Mouse (Mus musculus): ENCODE data around the gene Ccni. TPM values are rescaled to one million over a fixed set of nuclear protein-coding genes. Genes with fewer than 3 reads are reported as not detected.
A peak's percentile ranks its signal among the peaks of the same experiment; 100 is the strongest.

Ccni gene
- polyA plus RNA-seq, 1 experiment from 2014 or later = 223 TPM

DNA sequence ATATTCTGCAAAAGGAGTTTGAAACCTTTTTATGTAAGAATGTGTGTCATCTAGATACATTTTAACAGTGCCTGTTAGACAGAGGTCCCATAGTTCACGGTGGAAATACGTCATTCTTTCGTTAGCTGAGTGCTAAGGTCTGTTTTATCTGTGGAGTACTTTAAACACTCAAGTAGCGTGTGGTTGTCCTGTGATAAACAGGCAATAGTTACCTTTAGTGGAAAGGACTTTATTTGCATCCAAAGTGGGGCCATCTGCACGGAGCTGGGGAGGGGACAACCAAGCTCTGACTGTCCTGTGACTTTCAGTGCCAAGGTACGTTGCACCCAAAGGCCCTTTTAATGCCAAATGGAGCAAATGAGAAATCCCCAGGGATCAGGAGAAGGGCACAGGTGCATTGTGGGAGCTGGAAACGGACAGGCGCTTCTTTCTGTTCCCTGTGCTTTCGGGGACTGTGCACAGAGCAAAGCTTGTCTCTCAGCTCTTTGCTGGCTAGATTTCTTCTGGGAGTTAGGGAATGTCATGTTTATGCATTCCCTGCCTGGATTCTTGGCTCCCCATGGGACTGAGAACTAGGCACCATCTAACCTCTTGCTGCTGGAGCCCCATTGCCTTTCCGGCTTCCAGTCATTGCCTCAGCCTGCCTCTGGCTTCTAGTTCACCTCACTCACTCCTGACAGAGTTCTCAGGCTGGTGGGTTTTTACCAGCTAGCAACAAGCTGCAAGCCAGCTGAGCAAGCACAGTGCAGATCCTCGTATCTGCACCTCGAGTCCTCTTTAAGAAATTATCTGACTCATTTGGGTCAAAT, 56.1 kb downstream of the Ccni start:
- Histone ChIP-seq H3K4me1 (peaks cover 20% of the 10 kb centered on the region; the same call in 1 of the 2 replicates), H3K4me3 (no peak overlapping the region), H3K36me3 (peaks cover 14% of the 10 kb centered on the region; the same call in 1 of the 2 replicates), H3K9ac (replicated peaks) (no peak overlapping the region), H3K27me3 (no peaks in the 10 kb centered on the region), H3K4me2 (replicated peaks) (no peak overlapping the region), H3K27ac (replicated peaks) (no peak overlapping the region; the same call in 1 of the 2 replicates), H3K9me3 (no peaks in the 10 kb centered on the region)
- ATAC-seq (replicated peaks) = no peak
- WGBS = 84% methylated on average over 12 of the region's 12 CpGs

DNA sequence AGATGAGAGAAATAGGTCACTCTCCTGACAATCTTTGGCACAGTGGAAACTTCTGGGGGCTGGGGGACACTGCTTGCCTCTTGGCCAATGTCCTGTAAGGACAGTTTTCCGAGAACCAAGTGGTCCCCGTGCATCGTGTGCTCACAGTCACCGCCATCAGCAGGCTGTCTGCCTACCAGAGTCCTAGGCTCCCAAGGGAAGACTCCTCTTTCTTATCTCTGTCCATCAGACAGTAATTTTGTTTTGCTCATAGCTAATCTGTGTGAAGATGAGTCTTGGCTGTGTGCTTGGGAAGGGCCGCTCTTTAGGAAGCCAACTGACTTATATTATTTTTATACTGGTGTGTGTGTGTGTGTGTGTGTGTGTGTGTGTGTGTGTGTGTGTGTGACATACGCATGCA, 60.8 kb downstream of the Ccni start:
- Histone ChIP-seq H3K27me3 (no peaks in the 10 kb centered on the region), H3K4me3 (no peak overlapping the region), H3K9ac (replicated peaks) (no peak overlapping the region), H3K9me3 (no peaks in the 10 kb centered on the region), H3K27ac (replicated peaks) (no peak overlapping the region), H3K4me2 (replicated peaks) (no peak overlapping the region), H3K36me3 (peaks cover 15% of the 10 kb centered on the region), H3K4me1 (peaks cover 31% of the 10 kb centered on the region)
- no peak for ATAC-seq (replicated peaks)
- 79% methylated on average over 6 of the region's 6 CpGs for WGBS

DNA sequence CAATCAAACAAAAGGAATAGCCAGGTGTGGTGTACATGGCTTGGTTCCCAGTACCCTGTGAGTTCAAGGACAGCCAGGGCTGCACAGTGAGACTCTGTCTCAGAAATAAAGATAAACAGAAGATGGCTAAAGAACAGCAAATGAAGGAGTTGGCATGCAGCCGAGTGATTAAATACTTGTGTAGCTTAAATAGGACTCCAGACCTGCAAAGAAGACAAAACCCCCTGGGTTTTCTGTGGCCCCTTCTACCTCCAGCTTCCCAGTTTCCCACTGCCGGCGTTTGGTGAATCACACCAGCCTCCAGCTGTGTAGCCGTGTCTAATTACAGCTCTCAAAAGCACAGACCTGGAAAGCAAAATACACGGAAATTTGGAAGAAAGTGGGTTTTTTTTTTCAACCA, 61.4 kb downstream of the Ccni start:
- no peak overlapping the region for H3K9ac ChIP-seq (replicated peaks)
- H3K9me3 ChIP-seq = no peaks in the 10 kb centered on the region
- no peak overlapping the region for H3K4me2 ChIP-seq (replicated peaks)
- no peak overlapping the region for H3K4me3 ChIP-seq
- H3K4me1 ChIP-seq = peaks cover 32% of the 10 kb centered on the region
- H3K27me3 ChIP-seq = no peaks in the 10 kb centered on the region
- no peak overlapping the region for H3K27ac ChIP-seq (replicated peaks)
- peaks cover 9% of the 10 kb centered on the region for H3K36me3 ChIP-seq
- no peak for ATAC-seq (replicated peaks)
- 5% methylated on average over 5 of the region's 5 CpGs for WGBS

DNA sequence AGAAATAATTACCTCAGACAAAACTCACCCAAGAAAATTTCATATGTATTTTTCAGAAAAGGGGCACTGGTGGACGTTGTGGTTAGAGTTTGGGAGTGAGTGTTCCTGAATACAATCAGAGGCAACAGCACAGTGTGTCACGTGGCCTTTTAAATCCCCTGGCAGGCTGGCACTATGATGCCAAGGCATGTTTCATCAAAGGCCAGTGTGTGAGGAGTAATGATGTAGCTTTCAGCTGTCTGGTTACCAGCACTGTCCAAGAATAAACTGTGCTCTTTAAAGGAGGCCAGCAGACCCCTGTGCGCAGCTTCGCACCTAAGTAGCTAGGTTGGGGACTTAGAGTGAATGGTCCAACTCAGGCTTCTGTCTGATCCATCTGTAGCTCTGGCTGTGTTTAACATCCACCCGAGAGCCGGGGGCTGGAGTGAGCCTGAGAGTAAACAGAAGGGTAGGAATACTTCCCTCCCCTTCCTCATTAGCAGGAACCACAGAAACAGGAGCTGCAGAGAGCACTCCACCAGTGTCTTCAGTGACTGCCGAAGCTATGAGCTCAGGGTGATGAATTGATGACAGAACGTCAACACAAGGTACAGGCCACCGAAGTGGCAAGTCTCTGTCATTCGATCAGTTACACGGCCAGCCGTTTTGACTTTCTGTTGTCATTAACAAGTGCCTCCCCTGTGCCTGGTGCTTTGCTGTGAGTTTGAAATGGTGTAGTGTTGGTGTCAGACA, 62.8 kb downstream of the Ccni start:
- Histone ChIP-seq H3K9me3 (no peaks in the 10 kb centered on the region), H3K4me3 (no peak overlapping the region), H3K36me3 (peaks cover 14% of the 10 kb centered on the region), H3K27me3 (no peaks in the 10 kb centered on the region), H3K4me1 (peaks cover 32% of the 10 kb centered on the region), H3K4me2 (replicated peaks) (no peak overlapping the region), H3K27ac (replicated peaks) (0 out of 2 replicates have a peak overlapping the region, but pooled peaks have one; percentile 32), H3K9ac (replicated peaks) (no peak overlapping the region)
- ATAC-seq (replicated peaks) = peak; percentile 62
- 61% methylated on average over 12 of the region's 12 CpGs for WGBS

DNA sequence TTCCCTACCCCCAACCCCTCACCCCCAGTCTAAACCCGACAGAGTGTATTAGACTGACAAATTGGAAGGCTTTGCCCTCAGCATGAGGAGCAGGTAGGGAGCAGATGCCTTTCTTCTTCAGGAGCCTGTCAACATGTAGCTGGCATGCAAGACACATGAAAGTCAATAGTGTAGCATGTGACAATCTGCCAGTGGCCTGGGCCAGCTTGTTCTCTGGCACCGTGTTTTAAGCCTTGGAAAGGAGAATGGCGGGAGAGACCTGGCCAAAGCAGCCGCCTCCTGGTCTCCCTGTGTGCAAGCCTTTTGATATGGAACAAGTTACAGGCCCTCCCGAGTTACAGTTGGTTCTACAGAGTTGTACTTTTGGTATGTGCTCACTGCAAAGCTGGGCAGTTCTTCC, 65.5 kb downstream of the Ccni start:
- no peak overlapping the region for H3K27ac ChIP-seq (replicated peaks)
- 73% methylated on average over 5 of the region's 5 CpGs for WGBS
- ATAC-seq (replicated peaks) = 0 out of 2 replicates have a peak, but pooled peaks have one; percentile 20

DNA sequence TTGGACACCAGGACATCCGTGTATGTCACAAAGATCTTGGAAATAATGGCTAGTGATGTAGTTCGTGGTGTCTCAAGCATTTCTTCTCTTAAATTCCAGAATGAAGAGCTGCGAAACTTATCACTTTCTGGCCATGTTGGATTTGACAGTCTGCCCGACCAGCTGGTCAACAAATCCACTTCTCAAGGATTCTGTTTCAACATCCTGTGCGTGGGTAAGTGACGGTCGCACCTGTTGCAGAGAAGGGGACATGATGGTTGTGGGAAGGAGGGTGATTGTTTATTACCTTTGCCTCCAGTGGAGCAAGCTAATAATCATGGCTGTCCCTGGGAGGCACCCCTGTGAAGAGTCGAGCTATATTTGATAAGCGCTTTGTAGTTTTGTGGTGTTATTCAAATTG, 66.9 kb downstream of the Ccni start:
- Histone ChIP-seq H3K36me3 (peaks cover 11% of the 10 kb centered on the region), H3K4me3 (no peak overlapping the region), H3K4me2 (replicated peaks) (no peak overlapping the region), H3K27ac (replicated peaks) (no peak overlapping the region), H3K9me3 (no peaks in the 10 kb centered on the region), H3K4me1 (peaks cover 22% of the 10 kb centered on the region), H3K9ac (replicated peaks) (no peak overlapping the region), H3K27me3 (no peaks in the 10 kb centered on the region)
- no peak for ATAC-seq (replicated peaks)
- 93% methylated on average over 9 of the region's 9 CpGs for WGBS

More for the DNA sequence above, 65.5 kb downstream of the Ccni start:
- Histone ChIP-seq H3K4me2 (replicated peaks) (no peak overlapping the region), H3K4me1 (peaks cover 33% of the 10 kb centered on the region), H3K9ac (replicated peaks) (no peak overlapping the region), H3K27me3 (no peaks in the 10 kb centered on the region), H3K4me3 (no peak overlapping the region), H3K36me3 (peaks cover 11% of the 10 kb centered on the region), H3K9me3 (no peaks in the 10 kb centered on the region)

DNA sequence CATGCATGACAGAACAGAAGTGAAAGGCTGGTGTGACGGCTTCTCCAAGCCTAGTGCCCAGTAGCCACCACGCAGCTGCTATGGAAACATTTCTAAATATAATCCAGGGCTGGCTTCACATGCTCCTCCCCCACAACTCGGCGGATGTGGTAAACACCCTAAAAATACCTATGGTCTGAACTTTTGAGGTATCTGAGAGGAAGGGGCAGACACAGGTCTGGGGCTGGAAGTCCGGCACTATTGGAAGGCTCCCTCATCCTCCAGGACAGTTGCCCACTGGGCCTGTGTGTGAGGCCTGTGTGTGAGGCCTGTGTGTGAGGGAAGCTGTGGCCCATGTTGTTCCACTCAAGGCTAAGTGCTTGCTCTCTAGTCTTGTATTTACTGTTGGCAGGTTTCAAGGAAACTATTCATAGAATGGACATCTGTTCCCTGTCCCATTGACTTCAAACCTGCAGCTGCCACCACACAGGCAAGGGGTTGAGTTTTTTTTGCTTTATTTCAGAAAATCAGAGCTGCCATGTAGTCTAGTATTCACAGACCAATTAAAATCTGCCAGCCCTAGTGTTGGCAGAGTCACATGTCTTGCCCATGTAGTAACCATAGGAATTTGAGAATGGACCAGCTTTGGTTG, 69.2 kb downstream of the Ccni start:
- no peaks in the 10 kb centered on the region for H3K27me3 ChIP-seq
- peaks cover 11% of the 10 kb centered on the region for H3K36me3 ChIP-seq
- no peak overlapping the region for H3K4me3 ChIP-seq
- H3K4me1 ChIP-seq = peaks cover 37% of the 10 kb centered on the region
- no peaks in the 10 kb centered on the region for H3K9me3 ChIP-seq
- peak; percentile 23; the same call in 1 of the 2 replicates for ATAC-seq (replicated peaks)
- H3K4me2 ChIP-seq (replicated peaks) = no peak overlapping the region
- H3K27ac ChIP-seq (replicated peaks) = peak overlapping the region; percentile 31
- 69% methylated on average over 5 of the region's 5 CpGs for WGBS
- H3K9ac ChIP-seq (replicated peaks) = no peak overlapping the region

DNA sequence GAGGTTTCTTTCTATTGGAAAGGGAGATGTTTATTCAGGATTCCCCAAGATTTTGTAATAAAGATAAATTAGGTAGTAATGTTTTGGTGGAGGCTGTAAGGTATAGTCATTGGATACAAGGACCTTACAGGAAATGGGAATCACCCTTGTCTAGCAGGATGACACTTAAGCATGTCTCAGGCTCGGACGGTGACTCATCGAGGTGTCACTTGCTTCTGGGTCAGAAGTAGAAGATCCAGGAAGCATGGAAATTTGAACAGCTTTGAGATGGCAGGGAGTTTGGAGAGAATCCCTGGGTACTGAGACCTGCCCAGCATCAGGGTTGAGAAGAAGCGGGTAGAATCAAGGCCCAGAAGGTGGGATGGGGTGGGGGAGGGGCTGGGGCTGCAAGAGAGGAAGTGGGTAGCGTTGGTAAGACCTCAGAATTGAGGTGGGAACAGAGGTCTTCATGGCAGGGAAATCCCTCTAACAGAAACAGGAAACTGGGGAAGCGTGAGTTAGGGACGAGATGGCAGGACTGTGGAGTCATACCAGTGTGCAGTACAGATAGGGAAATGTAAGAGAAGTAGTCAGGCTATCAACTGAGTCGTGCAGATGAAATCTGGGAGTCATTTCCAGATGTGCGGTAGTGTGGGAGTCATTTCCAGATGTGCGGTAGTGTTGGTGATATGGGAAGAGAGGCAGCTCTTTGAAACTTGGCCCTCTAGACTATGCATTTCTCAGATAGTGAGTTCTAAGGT, 70.8 kb downstream of the Ccni start:
- no peak overlapping the region for H3K4me3 ChIP-seq
- H3K27me3 ChIP-seq = no peaks in the 10 kb centered on the region
- H3K9ac ChIP-seq (replicated peaks) = no peak overlapping the region
- 94% methylated on average over 10 of the region's 10 CpGs for WGBS
- no peak overlapping the region for H3K27ac ChIP-seq (replicated peaks)
- no peak for ATAC-seq (replicated peaks)
- peaks cover 5% of the 10 kb centered on the region; the same call in 1 of the 2 replicates for H3K36me3 ChIP-seq
- H3K4me1 ChIP-seq = peaks cover 47% of the 10 kb centered on the region
- H3K9me3 ChIP-seq = no peaks in the 10 kb centered on the region
- H3K4me2 ChIP-seq (replicated peaks) = no peak overlapping the region

DNA sequence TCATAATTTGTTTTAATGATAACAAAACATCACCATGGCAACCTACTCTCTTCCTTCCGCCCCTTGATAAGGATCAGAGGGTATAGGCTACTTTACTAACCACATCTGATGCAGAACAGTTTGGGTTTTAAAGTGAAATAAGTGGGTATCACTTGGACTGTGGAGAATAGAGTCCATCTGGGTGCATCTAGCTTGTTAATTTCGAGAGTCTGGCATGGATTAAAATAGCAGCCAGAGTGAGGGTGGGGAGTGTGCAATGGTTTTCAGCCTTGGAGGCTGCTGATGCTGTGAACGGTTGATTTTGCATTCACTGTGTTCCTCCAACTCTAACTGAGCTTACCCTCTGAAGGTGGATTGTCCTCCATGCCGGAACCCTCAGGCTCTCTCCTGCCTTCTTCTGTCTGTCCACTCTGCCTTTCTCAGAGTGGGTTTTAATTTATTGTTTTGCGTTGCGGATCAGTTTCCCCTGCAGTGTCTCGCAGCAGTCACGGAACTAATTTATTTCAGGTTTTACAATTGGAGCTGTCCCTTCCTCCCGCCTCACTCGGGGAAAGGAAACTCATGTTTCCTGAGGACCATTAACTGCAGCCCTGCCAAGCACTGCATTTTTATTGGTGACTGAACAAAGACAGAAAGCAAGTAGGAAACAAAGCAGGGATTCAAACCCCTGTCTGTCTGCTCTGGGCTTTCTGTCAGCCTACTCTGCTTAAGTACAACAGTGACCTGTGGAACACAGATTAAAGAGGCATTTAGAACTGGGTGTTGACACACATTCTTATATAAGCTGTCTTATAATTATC, 72.7 kb downstream of the Ccni start:
- ATAC-seq (replicated peaks) = peak; percentile 35
- peaks cover 57% of the 10 kb centered on the region for H3K4me1 ChIP-seq
- H3K27ac ChIP-seq (replicated peaks) = peak overlapping the region; percentile 70
- H3K27me3 ChIP-seq = no peaks in the 10 kb centered on the region
- no peaks in the 10 kb centered on the region for H3K9me3 ChIP-seq
- H3K4me3 ChIP-seq = 0 out of 2 replicates have a peak overlapping the region, but pooled peaks have one; percentile 2
- H3K36me3 ChIP-seq = no peaks in the 10 kb centered on the region
- no peak overlapping the region for H3K9ac ChIP-seq (replicated peaks)
- H3K4me2 ChIP-seq (replicated peaks) = peak overlapping the region; percentile 31
- 9% methylated on average over 10 of the region's 10 CpGs for WGBS

Measured in forebrain, embryonic 15.5 days (tissue).